Mouse (Mus musculus): ENCODE data around the gene Parn. TPM values are rescaled to one million over a fixed set of nuclear protein-coding genes. Genes with fewer than 3 reads are reported as not detected.
"Not testable (repeated sequence)": the region's sequence is repeated elsewhere in the genome, so short reads cannot be mapped to it uniquely, and the experiment has no call there.

The Parn gene
- polyA plus RNA-seq, 1 experiment from 2014 or later, result 38.7 TPM

GRCm38 (mm10) chr16:13640064-13640463, 27.9 kb downstream of the Parn start:
- no peak overlapping the region for H3K9ac ChIP-seq (ENCODE audit: low read length)
- H3K4me1 ChIP-seq (ENCODE audit: control insufficient read depth, insufficient read depth, low read length), result no peaks in the 10 kb centered on the region
- peaks cover 10% of the 10 kb centered on the region; the same call in 1 of the 2 replicates for H3K36me3 ChIP-seq (ENCODE audit: control insufficient read depth, insufficient read depth, low read length)
- H3K4me3 ChIP-seq (replicated peaks; ENCODE audit: low read length), result no peak overlapping the region
- no peaks in the 10 kb centered on the region for H3K27me3 ChIP-seq (ENCODE audit: control insufficient read depth, insufficient read depth, low read length)
- WGBS, result 77% methylated on average over 7 of the region's 7 CpGs
- H3K4me2 ChIP-seq (ENCODE audit: low read depth, low read length), result no peak overlapping the region
- ATAC-seq (ENCODE audit: insufficient read depth, low FRiP score), result no peak
- H3K27ac ChIP-seq (ENCODE audit: low read length), result no peak overlapping the region
- no peaks in the 10 kb centered on the region for H3K9me3 ChIP-seq (replicated peaks; ENCODE audit: control insufficient read depth, low read length)

- H3K27me3 ChIP-seq (ENCODE audit: control insufficient read depth, insufficient read depth, low read length), result no peaks in the 10 kb centered on the region
- H3K36me3 ChIP-seq (ENCODE audit: control insufficient read depth, insufficient read depth, low read length), result peaks cover 14% of the 10 kb centered on the region
- 84% methylated on average over 5 of the region's 5 CpGs for WGBS
Observed at GRCm38 (mm10) chr16:13639508-13639907, 28.5 kb downstream of the Parn start.

DNA sequence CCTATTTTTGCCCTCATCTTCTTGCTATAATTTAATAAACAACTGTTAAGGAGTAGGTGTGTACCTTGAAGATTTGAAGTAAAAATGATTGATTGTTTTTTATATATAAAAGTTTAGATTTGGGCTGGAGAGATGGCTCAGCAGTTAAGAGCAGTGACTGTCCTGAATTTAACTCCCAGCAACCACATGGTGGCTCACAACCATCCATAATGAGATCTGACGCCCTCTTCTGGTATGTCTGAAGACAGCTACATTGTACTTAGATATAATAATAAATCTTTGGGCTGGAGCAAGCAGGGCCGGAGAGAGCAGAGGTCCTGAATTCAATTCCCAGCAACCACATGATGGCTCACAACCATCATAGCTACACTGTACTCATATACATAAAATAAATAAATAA, 29.8 kb downstream of the Parn start:
- H3K4me1 ChIP-seq (ENCODE audit: control insufficient read depth, insufficient read depth, low read length); H3K4me3 ChIP-seq (replicated peaks; ENCODE audit: low read length); H3K9ac ChIP-seq (ENCODE audit: low read length); ATAC-seq (ENCODE audit: insufficient read depth, low FRiP score); H3K27ac ChIP-seq (ENCODE audit: low read length); H3K4me2 ChIP-seq (ENCODE audit: low read depth, low read length); H3K9me3 ChIP-seq (replicated peaks; ENCODE audit: control insufficient read depth, low read length); H3K27me3 ChIP-seq (ENCODE audit: control insufficient read depth, insufficient read depth, low read length): not testable (repeated sequence)
- peaks cover 21% of the 10 kb centered on the region for H3K36me3 ChIP-seq (ENCODE audit: control insufficient read depth, insufficient read depth, low read length)
- WGBS, result 49% methylated on average over 2 of the region's 2 CpGs

More at GRCm38 (mm10) chr16:13639508-13639907, 28.5 kb downstream of the Parn start:
- H3K9me3 ChIP-seq (replicated peaks; ENCODE audit: control insufficient read depth, low read length), result no peaks in the 10 kb centered on the region
- H3K4me1 ChIP-seq (ENCODE audit: control insufficient read depth, insufficient read depth, low read length), result no peaks in the 10 kb centered on the region
- no peak overlapping the region for H3K4me3 ChIP-seq (replicated peaks; ENCODE audit: low read length)
- no peak overlapping the region for H3K4me2 ChIP-seq (ENCODE audit: low read depth, low read length)
- no peak for ATAC-seq (ENCODE audit: insufficient read depth, low FRiP score)
- H3K9ac ChIP-seq (ENCODE audit: low read length), result no peak overlapping the region
- no peak overlapping the region for H3K27ac ChIP-seq (ENCODE audit: low read length)

DNA sequence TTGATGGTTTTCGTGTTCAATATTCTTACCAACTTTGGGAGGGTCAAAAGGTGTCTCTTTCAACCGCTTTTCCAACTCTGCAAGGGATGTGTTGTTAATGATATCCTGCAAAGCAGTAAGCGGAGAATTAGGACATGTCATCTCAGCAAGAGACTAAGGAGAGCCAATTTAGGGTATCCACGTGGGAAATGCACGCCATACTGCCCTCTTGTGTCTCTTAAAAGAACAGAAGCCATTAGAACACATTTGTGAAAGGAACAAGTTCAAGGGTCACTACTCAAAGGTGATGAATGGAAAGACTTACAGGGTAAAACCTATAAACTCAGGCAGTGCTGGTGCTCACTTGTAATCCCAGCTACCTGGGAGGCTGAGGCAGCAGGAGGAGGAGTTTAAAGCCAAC, 39.6 kb downstream of the Parn start:
- 50% methylated on average over 5 of the region's 5 CpGs for WGBS
- Histone ChIP-seq H3K27me3 (ENCODE audit: control insufficient read depth, insufficient read depth, low read length) (no peaks in the 10 kb centered on the region), H3K4me2 (ENCODE audit: low read depth, low read length) (no peak overlapping the region), H3K36me3 (ENCODE audit: control insufficient read depth, insufficient read depth, low read length) (0 out of 2 replicates have a peak, but pooled peaks cover 3% of the 10 kb centered on the region), H3K4me1 (ENCODE audit: control insufficient read depth, insufficient read depth, low read length) (no peaks in the 10 kb centered on the region), H3K9me3 (replicated peaks; ENCODE audit: control insufficient read depth, low read length) (no peaks in the 10 kb centered on the region), H3K27ac (ENCODE audit: low read length) (no peak overlapping the region), H3K9ac (ENCODE audit: low read length) (no peak overlapping the region), H3K4me3 (replicated peaks; ENCODE audit: low read length) (no peak overlapping the region)
- no peak for ATAC-seq (ENCODE audit: insufficient read depth, low FRiP score)

DNA sequence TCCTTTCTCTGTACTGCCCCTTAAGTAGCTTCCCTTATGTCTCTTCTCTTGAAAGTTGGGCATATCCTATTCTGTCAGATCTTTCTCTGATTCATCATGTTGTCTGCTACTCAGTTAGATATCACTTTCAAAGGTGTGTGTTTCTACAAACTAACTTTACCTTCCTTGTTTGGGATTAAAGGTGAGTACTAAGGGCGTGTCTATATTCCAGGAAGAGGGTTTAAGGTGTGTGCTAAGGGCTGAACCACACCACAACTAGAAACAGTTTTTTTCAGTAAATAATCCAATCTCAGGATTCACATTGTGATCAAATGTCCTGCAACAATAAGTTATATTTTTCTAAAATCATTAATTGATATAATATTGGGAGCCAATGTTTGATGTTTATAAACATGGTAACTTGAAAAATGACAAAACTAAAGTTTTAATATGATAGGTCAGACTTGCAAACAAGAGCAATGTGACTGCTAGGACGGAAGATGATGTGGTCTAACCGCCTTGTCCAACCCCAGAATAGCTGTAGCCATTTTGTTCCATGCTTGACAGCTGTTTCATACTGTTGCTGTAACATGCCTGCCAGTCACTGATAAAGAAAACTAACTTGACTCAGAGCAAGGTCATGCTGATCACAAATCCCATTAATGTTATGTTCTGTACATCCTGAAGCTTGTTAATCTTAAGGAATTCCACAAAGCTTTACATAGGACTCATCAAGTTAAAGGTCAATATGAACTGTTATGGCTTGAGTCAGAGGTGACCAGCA, 46.0 kb downstream of the Parn start:
- no peak overlapping the region for H3K27ac ChIP-seq (ENCODE audit: low read length)
- no peaks in the 10 kb centered on the region for H3K27me3 ChIP-seq (ENCODE audit: control insufficient read depth, insufficient read depth, low read length)
- 83% methylated on average over 3 of the region's 3 CpGs for WGBS
- no peaks in the 10 kb centered on the region for H3K4me1 ChIP-seq (ENCODE audit: control insufficient read depth, insufficient read depth, low read length)
- no peak for ATAC-seq (ENCODE audit: insufficient read depth, low FRiP score)
- no peaks in the 10 kb centered on the region for H3K9me3 ChIP-seq (replicated peaks; ENCODE audit: control insufficient read depth, low read length)
- H3K9ac ChIP-seq (ENCODE audit: low read length), result no peak overlapping the region
- no peak overlapping the region for H3K4me3 ChIP-seq (replicated peaks; ENCODE audit: low read length)
- H3K36me3 ChIP-seq (ENCODE audit: control insufficient read depth, insufficient read depth, low read length), result 0 out of 2 replicates have a peak, but pooled peaks cover 10% of the 10 kb centered on the region
- H3K4me2 ChIP-seq (ENCODE audit: low read depth, low read length), result no peak overlapping the region

DNA sequence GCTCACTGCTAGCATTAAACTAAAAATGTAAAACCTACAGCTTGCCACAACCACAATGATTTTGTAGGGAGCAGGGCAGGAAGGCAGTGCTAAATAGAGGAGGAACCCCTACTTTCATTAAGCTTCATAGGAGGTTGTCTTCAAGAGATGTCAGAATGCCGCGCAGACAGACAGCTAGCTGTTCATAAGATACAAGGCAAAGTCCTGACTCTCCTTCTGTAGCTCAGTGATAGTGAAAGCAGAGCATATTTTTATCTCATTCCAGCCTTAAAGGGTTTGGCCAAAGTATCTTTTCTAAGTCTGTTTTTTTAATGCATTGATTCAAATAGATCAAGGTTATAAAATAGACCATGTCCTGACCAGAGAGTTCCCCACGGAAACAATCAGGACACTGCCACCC, 47.8 kb downstream of the Parn start:
- Histone ChIP-seq H3K4me2 (ENCODE audit: low read depth, low read length) (no peak overlapping the region), H3K4me1 (ENCODE audit: control insufficient read depth, insufficient read depth, low read length) (no peaks in the 10 kb centered on the region), H3K36me3 (ENCODE audit: control insufficient read depth, insufficient read depth, low read length) (0 out of 2 replicates have a peak, but pooled peaks cover 12% of the 10 kb centered on the region), H3K27ac (ENCODE audit: low read length) (no peak overlapping the region), H3K9ac (ENCODE audit: low read length) (no peak overlapping the region), H3K27me3 (ENCODE audit: control insufficient read depth, insufficient read depth, low read length) (no peaks in the 10 kb centered on the region), H3K9me3 (replicated peaks; ENCODE audit: control insufficient read depth, low read length) (no peaks in the 10 kb centered on the region), H3K4me3 (replicated peaks; ENCODE audit: low read length) (no peak overlapping the region)
- 89% methylated on average over 3 of the region's 3 CpGs for WGBS
- no peak for ATAC-seq (ENCODE audit: insufficient read depth, low FRiP score)

DNA sequence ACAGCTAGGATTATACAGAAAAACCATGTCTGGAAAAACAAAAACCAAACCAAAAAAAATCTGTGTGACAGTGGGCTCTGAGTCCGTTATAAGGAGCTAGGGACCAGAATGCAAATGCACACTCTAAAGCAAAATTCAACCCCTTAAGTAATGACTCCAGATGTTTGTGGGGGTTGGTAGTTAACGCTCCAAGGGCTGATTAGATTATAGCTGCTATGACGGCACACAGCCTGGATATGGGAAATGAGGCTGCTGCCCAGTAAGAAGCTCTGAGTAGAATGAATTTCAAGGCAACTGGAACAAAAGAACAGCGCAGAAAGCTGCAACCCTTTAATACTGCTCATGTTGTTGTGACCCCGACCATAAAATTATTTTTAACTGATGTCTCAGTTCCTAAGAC, 52.7 kb downstream of the Parn start:
- no peak overlapping the region for H3K27ac ChIP-seq (ENCODE audit: low read length)
- peaks cover 17% of the 10 kb centered on the region for H3K4me1 ChIP-seq (ENCODE audit: control insufficient read depth, insufficient read depth, low read length)
- H3K27me3 ChIP-seq (ENCODE audit: control insufficient read depth, insufficient read depth, low read length), result no peaks in the 10 kb centered on the region
- no peak for ATAC-seq (ENCODE audit: insufficient read depth, low FRiP score)
- no peak overlapping the region for H3K4me3 ChIP-seq (replicated peaks; ENCODE audit: low read length)
- 67% methylated on average over 5 of the region's 5 CpGs for WGBS
- no peak overlapping the region for H3K9ac ChIP-seq (ENCODE audit: low read length)
- H3K9me3 ChIP-seq (replicated peaks; ENCODE audit: control insufficient read depth, low read length), result no peaks in the 10 kb centered on the region
- 0 out of 2 replicates have a peak, but pooled peaks cover 6% of the 10 kb centered on the region for H3K36me3 ChIP-seq (ENCODE audit: control insufficient read depth, insufficient read depth, low read length)
- H3K4me2 ChIP-seq (ENCODE audit: low read depth, low read length), result no peak overlapping the region

- 89% methylated on average over 5 of the region's 5 CpGs for WGBS
- Histone ChIP-seq H3K4me3 (replicated peaks; ENCODE audit: low read length) (no peak overlapping the region), H3K4me1 (ENCODE audit: control insufficient read depth, insufficient read depth, low read length) (peaks cover 17% of the 10 kb centered on the region), H3K27ac (ENCODE audit: low read length) (no peak overlapping the region), H3K4me2 (ENCODE audit: low read depth, low read length) (no peak overlapping the region), H3K9me3 (replicated peaks; ENCODE audit: control insufficient read depth, low read length) (no peaks in the 10 kb centered on the region), H3K27me3 (ENCODE audit: control insufficient read depth, insufficient read depth, low read length) (no peaks in the 10 kb centered on the region), H3K9ac (ENCODE audit: low read length) (no peak overlapping the region), H3K36me3 (ENCODE audit: control insufficient read depth, insufficient read depth, low read length) (0 out of 2 replicates have a peak, but pooled peaks cover 6% of the 10 kb centered on the region)
- no peak for ATAC-seq (ENCODE audit: insufficient read depth, low FRiP score)
Observed at GRCm38 (mm10) chr16:13612571-13612970, 55.4 kb downstream of the Parn start.

GRCm38 (mm10) chr16:13612058-13612457, 55.9 kb downstream of the Parn start:
- H3K4me3 ChIP-seq (replicated peaks; ENCODE audit: low read length), result no peak overlapping the region
- 68% methylated on average over 6 of the region's 6 CpGs for WGBS
- H3K27ac ChIP-seq (ENCODE audit: low read length), result peak overlapping the region; percentile 90; the same call in 1 of the 2 replicates
- peaks cover 17% of the 10 kb centered on the region for H3K4me1 ChIP-seq (ENCODE audit: control insufficient read depth, insufficient read depth, low read length)
- H3K9ac ChIP-seq (ENCODE audit: low read length), result no peak overlapping the region
- H3K36me3 ChIP-seq (ENCODE audit: control insufficient read depth, insufficient read depth, low read length), result 0 out of 2 replicates have a peak, but pooled peaks cover 4% of the 10 kb centered on the region
- H3K27me3 ChIP-seq (ENCODE audit: control insufficient read depth, insufficient read depth, low read length), result no peaks in the 10 kb centered on the region
- ATAC-seq (ENCODE audit: insufficient read depth, low FRiP score), result no peak
- H3K9me3 ChIP-seq (replicated peaks; ENCODE audit: control insufficient read depth, low read length), result no peaks in the 10 kb centered on the region
- H3K4me2 ChIP-seq (ENCODE audit: low read depth, low read length), result no peak overlapping the region
